Mouse (Mus musculus) liver, embryonic 12.5 days (tissue): ENCODE data around the gene Fez2. TPM values are rescaled to one million over a fixed set of nuclear protein-coding genes. Genes with fewer than 3 reads are reported as not detected.

ENCODE experiments used
- ATAC-seq: fragments of 200-750 bp; cut with Nextera tagmentation; 2 replicates; pipeline ENCODE4 v1.8.0; 2017; ENCODE audit warnings: moderate number of reproducible peaks, mild to moderate bottlenecking, moderate library complexity
- H3K27ac ChIP-seq: fragments of 300-500 bp; sonication (generic); 2 replicates; pipeline ENCODE4 v1.5.1; 2016; ENCODE audit warnings: mild to moderate bottlenecking
- H3K27me3 ChIP-seq: fragments of 300-500 bp; sonication (generic); replicated peaks from 2 replicates; pipeline ENCODE4 v1.6.1; 2016; ENCODE audit warnings: mild to moderate bottlenecking, moderate library complexity
- H3K36me3 ChIP-seq: fragments of 300-500 bp; sonication (generic); 2 replicates; pipeline ENCODE4 v1.6.1; 2016; ENCODE audit warnings: mild to moderate bottlenecking, moderate library complexity
- H3K4me1 ChIP-seq: fragments of 300-500 bp; sonication (generic); 2 replicates; pipeline ENCODE4 v1.6.1; 2016
- H3K4me2 ChIP-seq: fragments of 300-500 bp; sonication (generic); 2 replicates; pipeline ENCODE4 v1.6.1; 2016; ENCODE audit warnings: mild to moderate bottlenecking, moderate library complexity
- H3K4me3 ChIP-seq: fragments of 300-500 bp; sonication (generic); 2 replicates; pipeline ENCODE4 v1.5.1; 2016; ENCODE audit warnings: mild to moderate bottlenecking, moderate library complexity
- H3K9ac ChIP-seq: fragments of 300-500 bp; sonication (generic); 2 replicates; pipeline ENCODE4 v1.6.1; 2016; ENCODE audit warnings: mild to moderate bottlenecking, moderate library complexity
- H3K9me3 ChIP-seq: fragments of 300-500 bp; sonication (generic); replicated peaks from 2 replicates; pipeline ENCODE4 v1.6.1; 2016; ENCODE audit warnings: mild to moderate bottlenecking, moderate library complexity
- WGBS: fragments of 180-500 bp; shearing (Covaris S2); methylation state at CpG from one replicate; pipeline ENCODE4 v1.1.7; 2016; ENCODE audit not compliant: insufficient replicate concordance; 5-methylcytosine and 5-hydroxymethylcytosine counted together
- polyA plus RNA-seq: library from polyadenylated mRNA; unstranded; fragments of >200 nt; fragmentation: Nextera tagmentation; extraction: Ambion mirVana; gene quantifications from 2 replicates; pipeline ENCODE4 v1.2.1, GENCODE M21; 2016

Gene Fez2
- polyA plus RNA-seq, 1 experiment from 2014 or later, result 24.9 TPM

DNA sequence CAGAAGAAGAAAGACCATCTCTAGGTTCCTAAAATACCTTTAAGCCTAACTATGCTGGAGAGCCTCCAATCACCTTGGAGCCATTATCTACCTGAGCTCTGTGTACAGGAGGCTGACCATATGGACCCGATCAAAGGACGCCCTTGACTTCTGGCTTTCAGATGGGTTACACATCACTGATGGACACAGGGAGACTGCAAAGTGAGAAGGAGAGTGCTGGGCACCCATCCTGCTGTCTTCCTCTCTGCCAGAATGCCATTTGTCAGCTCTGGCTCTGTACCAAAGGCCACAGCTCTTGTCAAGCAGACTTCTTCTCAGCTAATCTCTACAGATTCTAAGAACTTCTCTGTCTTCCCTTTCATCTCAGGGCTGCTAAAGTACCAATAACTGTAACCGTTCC is 12.6 kb downstream of the Fez2 start:
- peaks cover 64% of the 10 kb centered on the region for H3K36me3 ChIP-seq
- H3K4me3 ChIP-seq, result no peak overlapping the region
- peaks cover 42% of the 10 kb centered on the region for H3K4me1 ChIP-seq
- H3K4me2 ChIP-seq, result no peak overlapping the region
- H3K27ac ChIP-seq, result no peak overlapping the region
- no peak overlapping the region for H3K9ac ChIP-seq
- WGBS, result 77% methylated on average over 3 of the region's 3 CpGs
- no peaks in the 10 kb centered on the region for H3K27me3 ChIP-seq
- no peak for ATAC-seq
- H3K9me3 ChIP-seq, result no peaks in the 10 kb centered on the region

GRCm38 (mm10) chr17:78403804-78404203 is 14.1 kb downstream of the Fez2 start:
- H3K27me3 ChIP-seq, result no peaks in the 10 kb centered on the region
- WGBS, result 78% methylated on average over 9 of the region's 9 CpGs
- H3K4me1 ChIP-seq, result peaks cover 46% of the 10 kb centered on the region
- no peak overlapping the region for H3K4me3 ChIP-seq
- H3K27ac ChIP-seq, result no peak overlapping the region
- no peak overlapping the region for H3K4me2 ChIP-seq
- H3K9me3 ChIP-seq, result no peaks in the 10 kb centered on the region
- H3K36me3 ChIP-seq, result peaks cover 58% of the 10 kb centered on the region
- no peak for ATAC-seq
- no peak overlapping the region for H3K9ac ChIP-seq

GRCm38 (mm10) chr17:78403229-78403628 is 14.7 kb downstream of the Fez2 start:
- Histone ChIP-seq H3K4me2 (no peak overlapping the region), H3K27ac (no peak overlapping the region), H3K9ac (no peak overlapping the region), H3K4me3 (no peak overlapping the region), H3K27me3 (no peaks in the 10 kb centered on the region), H3K36me3 (peaks cover 56% of the 10 kb centered on the region), H3K4me1 (peaks cover 44% of the 10 kb centered on the region), H3K9me3 (no peaks in the 10 kb centered on the region)
- ATAC-seq, result no peak
- WGBS, result 80% methylated on average over 4 of the region's 4 CpGs

DNA sequence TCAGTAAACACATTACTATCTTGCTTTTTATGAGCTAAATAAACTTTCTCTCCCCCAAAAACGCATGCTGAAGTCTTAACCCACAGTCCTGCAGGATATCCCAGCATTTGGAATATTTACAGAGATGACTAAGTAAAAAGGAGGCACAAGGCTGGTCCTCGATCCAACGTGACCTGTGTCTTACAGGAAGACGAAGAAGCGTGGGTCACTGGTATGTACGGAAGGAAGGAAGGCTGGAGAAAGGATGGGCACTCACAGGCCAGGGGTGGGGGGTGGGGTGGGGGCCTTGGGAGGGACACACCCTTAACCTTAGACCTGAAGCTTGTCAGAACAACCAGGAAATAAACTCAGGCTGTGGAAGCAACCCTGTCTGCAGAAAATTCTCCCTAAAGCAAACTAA is 15.8 kb downstream of the Fez2 start:
- Histone ChIP-seq H3K4me2 (no peak overlapping the region), H3K4me1 (peaks cover 41% of the 10 kb centered on the region), H3K4me3 (no peak overlapping the region), H3K27me3 (no peaks in the 10 kb centered on the region), H3K9me3 (no peaks in the 10 kb centered on the region), H3K27ac (no peak overlapping the region), H3K36me3 (peaks cover 64% of the 10 kb centered on the region), H3K9ac (no peak overlapping the region)
- WGBS, result 77% methylated on average over 6 of the region's 6 CpGs
- ATAC-seq, result no peak

- Histone ChIP-seq H3K4me3 (no peak overlapping the region), H3K4me1 (peaks cover 38% of the 10 kb centered on the region), H3K9ac (no peak overlapping the region), H3K4me2 (no peak overlapping the region), H3K27ac (peak overlapping the region; percentile 45; the same call in 1 of the 2 replicates), H3K27me3 (no peaks in the 10 kb centered on the region), H3K36me3 (peaks cover 62% of the 10 kb centered on the region), H3K9me3 (no peaks in the 10 kb centered on the region)
- WGBS, result 69% methylated on average over 4 of the region's 4 CpGs
- no peak for ATAC-seq
Observed at GRCm38 (mm10) chr17:78401713-78402112, 16.2 kb downstream of the Fez2 start.

GRCm38 (mm10) chr17:78401311-78401710 is 16.6 kb downstream of the Fez2 start:
- no peaks in the 10 kb centered on the region for H3K9me3 ChIP-seq
- 70% methylated on average over 6 of the region's 6 CpGs for WGBS
- no peak for ATAC-seq
- no peaks in the 10 kb centered on the region for H3K27me3 ChIP-seq
- H3K4me1 ChIP-seq, result peaks cover 38% of the 10 kb centered on the region
- no peak overlapping the region for H3K4me2 ChIP-seq
- H3K36me3 ChIP-seq, result peaks cover 62% of the 10 kb centered on the region
- H3K4me3 ChIP-seq, result no peak overlapping the region
- H3K9ac ChIP-seq, result no peak overlapping the region
- peak overlapping the region; percentile 81; the same call in 1 of the 2 replicates for H3K27ac ChIP-seq

- Histone ChIP-seq H3K36me3 (peaks cover 64% of the 10 kb centered on the region), H3K9me3 (no peaks in the 10 kb centered on the region), H3K27me3 (no peaks in the 10 kb centered on the region), H3K4me2 (peak overlapping the region; percentile 34; the same call in 1 of the 2 replicates), H3K27ac (peak overlapping the region; percentile 81), H3K9ac (peak overlapping the region; percentile 67), H3K4me1 (peaks cover 32% of the 10 kb centered on the region), H3K4me3 (no peak overlapping the region)
- peak; percentile 98 for ATAC-seq
- WGBS, result 69% methylated on average over 12 of the region's 12 CpGs
Observed at GRCm38 (mm10) chr17:78400130-78400840, 17.7 kb downstream of the Fez2 start.

DNA sequence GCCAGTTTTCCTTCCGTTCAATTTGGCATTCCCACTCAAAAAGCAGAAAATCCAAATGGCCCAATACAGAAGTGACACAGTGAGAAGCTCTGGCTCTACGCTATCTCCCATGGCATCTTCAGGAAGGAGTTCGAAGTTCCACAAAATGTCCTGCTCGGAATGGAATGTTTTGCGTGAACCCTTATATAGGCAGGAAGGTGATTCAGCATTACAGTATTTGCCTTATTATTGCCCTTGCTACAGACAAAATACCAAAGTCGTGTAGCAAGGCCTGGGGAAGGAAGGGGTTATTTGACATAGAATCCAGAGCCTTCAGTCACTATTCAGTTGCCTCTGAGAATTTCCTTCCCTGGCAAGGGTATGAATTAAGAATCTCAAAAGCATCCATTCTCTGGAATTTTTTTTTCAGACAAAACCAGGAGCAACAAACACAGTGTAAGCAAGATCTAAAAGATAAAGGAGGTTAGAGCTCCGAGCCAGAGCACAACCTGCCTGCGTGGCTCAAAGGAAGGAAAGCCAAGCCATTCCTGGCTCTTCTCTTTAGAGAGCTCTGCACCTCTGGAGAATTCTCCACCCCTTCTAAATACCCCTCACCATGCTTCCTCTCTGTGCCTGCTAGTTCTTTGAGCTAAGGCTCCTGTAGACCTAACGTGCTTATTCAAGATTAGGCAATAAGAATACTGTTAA is 25.4 kb downstream of the Fez2 start:
- Histone ChIP-seq H3K9ac (no peak overlapping the region), H3K27me3 (no peaks in the 10 kb centered on the region)

GRCm38 (mm10) chr17:78389573-78389972 is 28.4 kb downstream of the Fez2 start:
- H3K27me3 ChIP-seq, result no peaks in the 10 kb centered on the region
- H3K4me1 ChIP-seq, result peaks cover 5% of the 10 kb centered on the region; the same call in 1 of the 2 replicates
- H3K9ac ChIP-seq, result no peak overlapping the region
- no peak overlapping the region for H3K4me3 ChIP-seq
- no peak overlapping the region for H3K27ac ChIP-seq
- no peaks in the 10 kb centered on the region for H3K9me3 ChIP-seq
- WGBS, result 90% methylated on average over 5 of the region's 5 CpGs
- no peak overlapping the region for H3K4me2 ChIP-seq
- no peak for ATAC-seq
- peaks cover 30% of the 10 kb centered on the region for H3K36me3 ChIP-seq

More for the DNA sequence above, 25.4 kb downstream of the Fez2 start:
- 69% methylated on average over 9 of the region's 9 CpGs for WGBS
- no peaks in the 10 kb centered on the region for H3K9me3 ChIP-seq
- H3K4me2 ChIP-seq, result no peak overlapping the region
- no peak overlapping the region for H3K27ac ChIP-seq
- peaks cover 32% of the 10 kb centered on the region for H3K36me3 ChIP-seq
- H3K4me1 ChIP-seq, result peaks cover 3% of the 10 kb centered on the region; the same call in 1 of the 2 replicates
- ATAC-seq, result no peak
- no peak overlapping the region for H3K4me3 ChIP-seq

GRCm38 (mm10) chr17:78388101-78388847 is 29.7 kb downstream of the Fez2 start:
- Histone ChIP-seq H3K9ac (no peak overlapping the region), H3K36me3 (peaks cover 37% of the 10 kb centered on the region), H3K4me3 (no peak overlapping the region), H3K4me2 (no peak overlapping the region), H3K27ac (0 out of 2 replicates have a peak overlapping the region, but pooled peaks have one; percentile 28), H3K4me1 (peaks cover 5% of the 10 kb centered on the region; the same call in 1 of the 2 replicates), H3K9me3 (no peaks in the 10 kb centered on the region), H3K27me3 (no peaks in the 10 kb centered on the region)
- WGBS, result 80% methylated on average over 9 of the region's 9 CpGs
- peak; percentile 72 for ATAC-seq

DNA sequence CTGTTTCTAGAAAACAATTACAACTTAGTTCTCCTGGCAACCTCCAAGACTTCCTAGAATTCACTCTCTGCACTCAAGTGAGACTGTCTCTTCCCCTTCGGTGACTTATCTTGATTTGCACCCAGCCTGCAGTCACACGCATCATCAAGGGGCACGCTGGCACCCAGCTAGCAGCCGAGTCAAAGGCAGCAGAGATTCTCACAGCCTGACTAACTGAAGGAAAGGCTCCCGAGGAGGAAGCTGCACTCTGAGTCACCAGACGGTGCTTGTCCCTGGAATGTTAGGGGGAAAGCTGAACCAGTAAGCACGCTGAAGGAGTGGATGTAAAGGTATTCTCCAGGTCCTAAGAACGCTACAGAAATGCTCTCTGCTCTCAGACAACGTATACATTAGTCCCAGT is 30.3 kb downstream of the Fez2 start:
- Histone ChIP-seq H3K9me3 (no peaks in the 10 kb centered on the region), H3K4me1 (peaks cover 5% of the 10 kb centered on the region; the same call in 1 of the 2 replicates), H3K9ac (no peak overlapping the region), H3K4me3 (no peak overlapping the region), H3K4me2 (no peak overlapping the region), H3K36me3 (peaks cover 42% of the 10 kb centered on the region), H3K27ac (0 out of 2 replicates have a peak overlapping the region, but pooled peaks have one; percentile 28), H3K27me3 (no peaks in the 10 kb centered on the region)
- 63% methylated on average over 9 of the region's 9 CpGs for WGBS
- 0 out of 2 replicates have a peak, but pooled peaks have one; percentile 22 for ATAC-seq
